Comparison of ENCODE assay signal across 8 mouse cellular contexts in the genomic region with DNA sequence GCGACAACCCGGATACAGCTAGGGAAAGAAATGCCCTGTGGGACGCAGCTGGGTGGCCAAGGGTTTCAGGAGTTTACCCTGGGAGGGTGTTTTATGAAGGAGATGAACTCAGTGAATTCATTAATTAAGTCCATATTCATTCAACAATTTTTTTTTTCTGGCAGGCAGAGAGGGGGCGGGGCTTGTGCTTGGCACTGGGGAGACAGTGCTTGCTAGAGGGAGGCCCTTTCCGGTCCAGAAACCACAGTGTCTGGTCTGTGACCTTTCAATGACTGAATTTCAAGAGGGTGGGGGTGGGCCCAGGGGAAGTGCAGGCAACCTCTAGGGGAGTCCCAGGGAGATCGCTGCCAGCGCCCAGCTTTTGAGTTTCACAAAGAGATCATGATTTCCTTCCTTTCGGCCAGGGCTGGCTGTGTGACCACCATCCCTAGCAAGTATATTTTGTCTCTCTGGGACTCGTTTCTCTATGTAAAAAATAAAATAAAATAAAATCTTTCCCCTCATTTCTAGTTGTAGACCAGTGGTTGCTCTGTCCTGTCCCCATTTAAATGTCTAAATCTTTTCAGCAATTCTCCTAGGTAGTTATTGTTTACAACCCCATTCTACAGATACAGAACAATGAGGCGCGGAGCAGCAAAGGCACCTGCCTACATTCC. TPM values are rescaled to one million over a fixed set of nuclear protein-coding genes. Genes with fewer than 3 reads are reported as not detected.
DNase-seq lines count a peak whose midpoint lies in the region; ATAC-seq and TF ChIP-seq lines count a peak whose summit lies in the region.

No protein-coding gene starts in this region.

- peak; percentile 77 for ATAC-seq in lung, embryonic 15.5 days (ENCODE audit: borderline replicate concordance, extremely low read depth, low FRiP score, low TSS enrichment)

- 4% methylated on average over 11 of the region's 11 CpGs for WGBS in forebrain, embryonic 10.5 days
- 4% methylated on average over 11 of the region's 11 CpGs for WGBS in lung, embryonic 15.5 days
- 23% methylated on average over 11 of the region's 11 CpGs for WGBS in olfactory bulb, adult 2 months

- H3K4me1 ChIP-seq in forebrain, embryonic 10.5 days = peaks cover 51% of the 10 kb centered on the region
- peaks cover 48% of the 10 kb centered on the region for H3K4me1 ChIP-seq in lung, embryonic 15.5 days
- peaks cover 50% of the 10 kb centered on the region for H3K4me1 ChIP-seq in olfactory bulb, adult 2 months (ENCODE audit: control insufficient read depth, insufficient read depth, low read length)

- H3K9ac ChIP-seq in lung, embryonic 15.5 days = no peak overlapping the region

- intact Hi-C loops in heart, postnatal 14 days (cut with DNase I) = no loop called here

- peak overlapping the region; percentile 79 for H3K27ac ChIP-seq in forebrain, embryonic 10.5 days
- H3K27ac ChIP-seq in lung, embryonic 15.5 days = peak overlapping the region; percentile 86
- peak overlapping the region; percentile 99 for H3K27ac ChIP-seq in olfactory bulb, adult 2 months (ENCODE audit: insufficient read depth, low read depth, low read length)

- DNase-seq in cerebellum, adult 18-20 months = peak; percentile 55
- no peak for DNase-seq in cerebellum, adult 8-10 months
- peak; percentile 90 for DNase-seq in adrenal gland, adult 2 months
- peak; percentile 53 for DNase-seq in forebrain, embryonic 10.5 days (ENCODE audit: extremely low spot score, low spot score)
- peak; percentile 78 to 90 for DNase-seq in heart, postnatal 14 days
- peak; percentile 97 to 98 for DNase-seq in kidney, postnatal 25 days

- H3K27me3 ChIP-seq in forebrain, embryonic 10.5 days (ENCODE audit: poor library complexity, severe bottlenecking) = peaks cover 90% of the 10 kb centered on the region
- peaks cover 7% of the 10 kb centered on the region; the same call in 1 of the 2 replicates for H3K27me3 ChIP-seq in lung, embryonic 15.5 days

- H3K4me3 ChIP-seq in forebrain, embryonic 10.5 days = peak overlapping the region; percentile 34
- no peak overlapping the region for H3K4me3 ChIP-seq in lung, embryonic 15.5 days
- no peak overlapping the region for H3K4me3 ChIP-seq in olfactory bulb, adult 2 months (ENCODE audit: insufficient read depth, low read depth, low read length)

- no peaks in the 10 kb centered on the region for H3K9me3 ChIP-seq in forebrain, embryonic 10.5 days
- no peaks in the 10 kb centered on the region for H3K9me3 ChIP-seq in lung, embryonic 15.5 days

- TF ChIP-seq CTCF in olfactory bulb, adult 2 months (IDR thresholded peaks at IDR 0.05; ENCODE audit: insufficient read depth, low read depth, low read length) = no peak

- peak overlapping the region; percentile 48 for H3K4me2 ChIP-seq in lung, embryonic 15.5 days

- no peaks in the 10 kb centered on the region for H3K36me3 ChIP-seq in forebrain, embryonic 10.5 days (replicated peaks)
- H3K36me3 ChIP-seq in lung, embryonic 15.5 days = no peaks in the 10 kb centered on the region

- TF ChIP-seq POLR2A in olfactory bulb, adult 2 months (IDR thresholded peaks at IDR 0.05; ENCODE audit: insufficient read depth, low read depth, low read length) = no peak

RNA-seq across cellular contexts. Expression of gene Camk2n1, which starts 9.8 kb away (rescaled TPM):
- total RNA-seq in adrenal gland, adult 2 months (2021) = 10 to 100 TPM; 24.4 to 26.4 TPM
- 30.9 and 69.4 TPM in 2 replicates for polyA plus RNA-seq in adrenal gland, adult 2 months (2012; rRNA removed)
- 0.96 and 0.98 TPM in 2 replicates for polyA plus RNA-seq in forebrain, embryonic 10.5 days (2016; fragmentation: Nextera tagmentation; extraction: Ambion mirVana)
- total RNA-seq in heart, postnatal 14 days (2021) = 1 to 10 TPM; 8.4 to 8.7 TPM
- polyA plus RNA-seq in lung, embryonic 15.5 days (2015; fragmentation: Nextera tagmentation; extraction: Ambion mirVana) = 2.8 and 2.9 TPM in 2 replicates
- polyA plus RNA-seq in olfactory bulb, adult 2 months (2012; ENCODE audit: insufficient read depth, insufficient read length, low replicate concordance, missing spikeins) = 114 and 206 TPM in 2 replicates

RNA-seq across cellular contexts. Expression of gene Mul1, which starts 29.5 kb away (rescaled TPM):
- total RNA-seq in adrenal gland, adult 2 months (2021) = 10 to 100 TPM; 45.1 to 61.0 TPM
- polyA plus RNA-seq in adrenal gland, adult 2 months (2012; rRNA removed) = 20.4 and 26.9 TPM in 2 replicates
- 21.2 and 22.7 TPM in 2 replicates for polyA plus RNA-seq in forebrain, embryonic 10.5 days (2016; fragmentation: Nextera tagmentation; extraction: Ambion mirVana)
- total RNA-seq in heart, postnatal 14 days (2021) = 10 to 100 TPM; 70.0 to 72.5 TPM
- 17.6 and 18.3 TPM in 2 replicates for polyA plus RNA-seq in lung, embryonic 15.5 days (2015; fragmentation: Nextera tagmentation; extraction: Ambion mirVana)
- polyA plus RNA-seq in olfactory bulb, adult 2 months (2012; ENCODE audit: insufficient read depth, insufficient read length, low replicate concordance, missing spikeins) = not detected in 2 replicates
